Mouse (Mus musculus) heart, adult 2 months (tissue): ENCODE measurements at regions not wholly inside any gene's neighbourhood (a gene's known extent, or its start where the extent isn't known, plus 50 kb on each side); places are given as distances from the start of the nearest gene placed in this dataset.

ENCODE experiments used
- DNase-seq, 2 experiments: peaks; one replicate each; pipeline ENCODE4 v3.0.0; 2021
- H3K27ac ChIP-seq: fragments of 200-600 bp; 2 replicates; pipeline ENCODE4 v1.8.1; 2022
- H3K27me3 ChIP-seq: fragments of 200-500 bp; 2 replicates; pipeline ENCODE4 v1.6.1; 2012; ENCODE audit warnings: mild to moderate bottlenecking, low read length, inconsistent platforms, mixed read lengths; ENCODE audit not compliant: control insufficient read depth, insufficient read depth
- H3K36me3 ChIP-seq: fragments of 200-500 bp; 2 replicates; pipeline ENCODE4 v1.6.1; 2012; ENCODE audit warnings: low read length, inconsistent platforms; ENCODE audit not compliant: control insufficient read depth, insufficient read depth
- H3K4me1 ChIP-seq: fragments of 200-500 bp; 2 replicates; pipeline ENCODE4 v1.6.1; 2011; ENCODE audit warnings: low read length; ENCODE audit not compliant: control insufficient read depth, insufficient read depth
- H3K4me3 ChIP-seq: fragments of 200-600 bp; 2 replicates; pipeline ENCODE4 v1.8.1; 2022
- H3K79me2 ChIP-seq: fragments of 200-500 bp; replicated peaks from 2 replicates; pipeline ENCODE4 v1.6.1; 2012; ENCODE audit warnings: mild to moderate bottlenecking, inconsistent platforms, low read length, moderate library complexity, mixed read lengths; ENCODE audit not compliant: control insufficient read depth, insufficient read depth
- H3K9ac ChIP-seq: fragments of 200-500 bp; 2 replicates; pipeline ENCODE4 v1.6.1; 2012; ENCODE audit warnings: low read depth, mild to moderate bottlenecking, control low read depth, inconsistent platforms, low read length, mixed read lengths
- CTCF ChIP-seq: fragments of 200-600 bp; IDR thresholded peaks from 2 replicates; pipeline ENCODE4 v1.8.1; 2022; ENCODE audit warnings: antibody characterized with exemption, mild to moderate bottlenecking, moderate library complexity
- EP300 ChIP-seq: fragments of 200-500 bp; IDR thresholded peaks from 2 replicates; pipeline ENCODE4 v1.6.1; 2011; ENCODE audit warnings: low read depth, low read length, control low read depth; ENCODE audit not compliant: insufficient read depth
- POLR2A ChIP-seq: fragments of 200-500 bp; IDR thresholded peaks from 2 replicates; pipeline ENCODE4 v1.6.1; 2011; ENCODE audit warnings: mild to moderate bottlenecking, low read depth, low read length, control low read depth; ENCODE audit not compliant: insufficient read depth
- WGBS: fragments of 180-500 bp; shearing (Covaris S2); methylation state at CpG from one replicate; pipeline ENCODE4 v1.1.7; 2018; 5-methylcytosine and 5-hydroxymethylcytosine counted together
- intact Hi-C: fragments of 180-260 bp; cut with DNase I; formaldehyde crosslinking; loops from one replicate; pipeline ENCODE4 v1.15.1; 2025

- WGBS = 77% methylated on average over 8 of the region's 8 CpGs
- intact Hi-C loops = no loop called here
- Histone ChIP-seq H3K4me1 (peaks cover 11% of the 10 kb centered on the region), H3K27me3 (no peaks in the 10 kb centered on the region), H3K9ac (no peak overlapping the region), H3K4me3 (no peak overlapping the region), H3K79me2 (no peaks in the 10 kb centered on the region), H3K27ac (peak overlapping the region; percentile 55; the same call in 1 of the 2 replicates), H3K36me3 (no peaks in the 10 kb centered on the region)
- TF ChIP-seq EP300 = no peak
- TF ChIP-seq POLR2A = no peak
- no peak for TF ChIP-seq CTCF
- DNase-seq = no peak
Observed at GRCm38 (mm10) chr17:84032441-84032840, 155.3 kb downstream of the Zfp36l2 start.

- intact Hi-C loops = no loop called here
- WGBS = 59% methylated on average over 4 of the region's 4 CpGs
- Histone ChIP-seq H3K4me3 (no peak overlapping the region), H3K27me3 (no peaks in the 10 kb centered on the region), H3K27ac (peak overlapping the region; percentile 55), H3K79me2 (no peaks in the 10 kb centered on the region), H3K4me1 (peaks cover 8% of the 10 kb centered on the region), H3K36me3 (no peaks in the 10 kb centered on the region), H3K9ac (no peak overlapping the region)
- TF ChIP-seq CTCF = no peak
- TF ChIP-seq POLR2A = no peak
- TF ChIP-seq EP300 = no peak
- DNase-seq = peak; percentile 34 to 51
Observed at GRCm38 (mm10) chr17:84031833-84032232, 155.9 kb downstream of the Zfp36l2 start.

- Histone ChIP-seq H3K36me3 (no peaks in the 10 kb centered on the region), H3K9ac (no peak overlapping the region), H3K79me2 (no peaks in the 10 kb centered on the region), H3K4me1 (peaks cover 8% of the 10 kb centered on the region), H3K27me3 (no peaks in the 10 kb centered on the region), H3K4me3 (no peak overlapping the region), H3K27ac (peak overlapping the region; percentile 55)
- WGBS = 41% methylated on average over 6 of the region's 6 CpGs
- peak; percentile 54 to 58 for DNase-seq
- intact Hi-C loops = no loop called here
- TF ChIP-seq EP300 = peak; percentile 56; the same call in 1 of the 2 replicates
- no peak for TF ChIP-seq POLR2A
- no peak for TF ChIP-seq CTCF
Observed at GRCm38 (mm10) chr17:84031381-84031780, 156.4 kb downstream of the Zfp36l2 start.

GRCm38 (mm10) chr17:84030699-84031098, 157.0 kb downstream of the Zfp36l2 start:
- TF ChIP-seq CTCF (peak; percentile 55), EP300 (no peak)
- intact Hi-C loops = no loop called here
- H3K4me1 ChIP-seq = peaks cover 6% of the 10 kb centered on the region
- no peaks in the 10 kb centered on the region for H3K27me3 ChIP-seq
- H3K4me3 ChIP-seq = no peak overlapping the region
- H3K9ac ChIP-seq = no peak overlapping the region
- 81% methylated on average over 5 of the region's 5 CpGs for WGBS
- H3K27ac ChIP-seq = no peak overlapping the region
- no peaks in the 10 kb centered on the region for H3K36me3 ChIP-seq
- DNase-seq = no peak
- H3K79me2 ChIP-seq = no peaks in the 10 kb centered on the region

GRCm38 (mm10) chr17:84028157-84028970, 159.4 kb downstream of the Zfp36l2 start:
- no peak overlapping the region for H3K4me3 ChIP-seq
- no peak overlapping the region for H3K27ac ChIP-seq
- no peaks in the 10 kb centered on the region for H3K27me3 ChIP-seq
- intact Hi-C loops = loop anchor here (1.0 to 5.0 kb wide), 5 partner anchors 56 to 359 kb away; no protein-coding TSS in a partner anchor
- no peaks in the 10 kb centered on the region for H3K36me3 ChIP-seq
- peaks cover 6% of the 10 kb centered on the region for H3K4me1 ChIP-seq
- H3K9ac ChIP-seq = no peak overlapping the region
- peak; percentile 85 to 93 for DNase-seq
- TF ChIP-seq CTCF (peak; percentile 92; the same call in 1 of the 2 replicates), POLR2A (no peak), EP300 (peak; percentile 79)
- WGBS = 26% methylated on average over 27 of the region's 27 CpGs
- no peaks in the 10 kb centered on the region for H3K79me2 ChIP-seq

GRCm38 (mm10) chr17:84027275-84027674, 160.5 kb downstream of the Zfp36l2 start:
- Histone ChIP-seq H3K4me3 (no peak overlapping the region), H3K9ac (no peak overlapping the region), H3K27me3 (no peaks in the 10 kb centered on the region), H3K27ac (no peak overlapping the region), H3K4me1 (peaks cover 6% of the 10 kb centered on the region), H3K79me2 (no peaks in the 10 kb centered on the region), H3K36me3 (no peaks in the 10 kb centered on the region)
- intact Hi-C loops = loop anchor here (2.0 to 5.0 kb wide), 3 partner anchors 32 to 360 kb away; no protein-coding TSS in a partner anchor
- WGBS = 89% methylated on average over 9 of the region's 9 CpGs
- no peak for DNase-seq
- TF ChIP-seq CTCF = no peak
